ENCODE assay signal across 15 mouse cellular contexts in genomic region chr13:107884836-107885235, GRCm38 (mm10).
"Had no signal": no experiment of that assay in that cellular context is flagged by ENCODE, and none has a peak within 500 bp of the region (broad histone marks: within the 10 kb centered on the region; RNA-seq: fewer than 3 reads in every experiment).

No protein-coding gene starts in this region.

- H3K9ac ChIP-seq: limb, embryonic 12.5 days; liver, embryonic 13.5 days; liver, postnatal 0 days; lung, embryonic 15.5 days; midbrain, embryonic 15.5 days had no signal

- DNase-seq: kidney, adult 11 months; kidney, adult 9 months; kidney, postnatal 10 days; kidney, postnatal 4 days; liver; liver, embryonic 13.5 days; liver, postnatal 0 days; right cerebral cortex, adult 18-20 months; right cerebral cortex, postnatal 25 days; thymus, postnatal 4 days had no signal

- ATAC-seq: liver, postnatal 0 days; midbrain, embryonic 15.5 days had no signal

- H3K27ac ChIP-seq: layer of hippocampus, adult 2 months; limb, embryonic 12.5 days; liver, embryonic 13.5 days; lung, embryonic 15.5 days; midbrain, embryonic 10.5 days; midbrain, embryonic 15.5 days had no signal

- H3K9me3 ChIP-seq: lung, embryonic 15.5 days; midbrain, embryonic 10.5 days; midbrain, embryonic 15.5 days had no signal

- H3K4me3 ChIP-seq: layer of hippocampus, adult 2 months; limb, embryonic 12.5 days; liver, embryonic 13.5 days; lung, embryonic 15.5 days; midbrain, embryonic 10.5 days; midbrain, embryonic 15.5 days had no signal

- H3K27me3 ChIP-seq: lung, embryonic 15.5 days; midbrain, embryonic 15.5 days had no signal

- H3K36me3 ChIP-seq: limb, embryonic 12.5 days; liver, embryonic 13.5 days; lung, embryonic 15.5 days; midbrain, embryonic 15.5 days had no signal

- H3K4me2 ChIP-seq: limb, embryonic 12.5 days; liver, embryonic 13.5 days; lung, embryonic 15.5 days; midbrain, embryonic 15.5 days had no signal
